Mouse (Mus musculus) midbrain, embryonic 14.5 days (tissue): Measurements from ENCODE around the gene Zfp949. TPM values are rescaled to one million over a fixed set of nuclear protein-coding genes. Genes with fewer than 3 reads are reported as not detected.
"Not testable (repeated sequence)": the region's sequence is repeated elsewhere in the genome, so short reads cannot be mapped to it uniquely, and the experiment has no call there.

Experiments used
- ATAC-seq: fragments of 200-750 bp; cut with Nextera tagmentation; 2 replicates; pipeline ENCODE4 v1.8.0; 2017; ENCODE audit warnings: moderate number of reproducible peaks, moderate library complexity; ENCODE audit not compliant: low FRiP score, low TSS enrichment
- DNase-seq: peaks from one replicate; pipeline ENCODE4 v3.0.0-alpha.2; 2015
- H3K27ac ChIP-seq: fragments of 300-500 bp; sonication (generic); replicated peaks from 2 replicates; pipeline ENCODE4 v1.5.1; 2014; ENCODE audit warnings: mild to moderate bottlenecking, low read depth, low read length, moderate library complexity
- H3K27me3 ChIP-seq: fragments of 300-500 bp; sonication (generic); 2 replicates; pipeline ENCODE4 v1.6.1; 2014; ENCODE audit warnings: low read length, control low read depth, mixed read lengths; ENCODE audit not compliant: control insufficient read depth, insufficient read depth
- H3K36me3 ChIP-seq: fragments of 300-500 bp; sonication (generic); 2 replicates; pipeline ENCODE4 v1.6.1; 2014; ENCODE audit warnings: low read length, control low read depth; ENCODE audit not compliant: control insufficient read depth, insufficient read depth
- H3K4me1 ChIP-seq: fragments of 300-500 bp; sonication (generic); 2 replicates; pipeline ENCODE4 v1.6.1; 2014; ENCODE audit warnings: mild to moderate bottlenecking, antibody characterized with exemption, low read length, control low read depth; ENCODE audit not compliant: control insufficient read depth, insufficient read depth
- H3K4me2 ChIP-seq: fragments of 300-500 bp; sonication (generic); 2 replicates; pipeline ENCODE4 v1.6.1; 2014; ENCODE audit warnings: mild to moderate bottlenecking, low read length, moderate library complexity
- H3K4me3 ChIP-seq: fragments of 300-500 bp; sonication (generic); replicated peaks from 2 replicates; pipeline ENCODE4 v1.5.1; 2014; ENCODE audit warnings: low read depth, low read length
- H3K9ac ChIP-seq: fragments of 300-500 bp; sonication (generic); replicated peaks from 2 replicates; pipeline ENCODE4 v1.6.1; 2014; ENCODE audit warnings: mild to moderate bottlenecking, low read length, moderate library complexity
- H3K9me3 ChIP-seq: fragments of 300-500 bp; sonication (generic); 2 replicates; pipeline ENCODE4 v1.6.1; 2016; ENCODE audit warnings: low read length, control low read depth, mixed read lengths; ENCODE audit not compliant: control insufficient read depth
- WGBS: fragments of 180-500 bp; shearing (Covaris S2); extraction: QIAGEN DNeasy Blood & Tissue Kit; methylation state at CpG from one replicate; pipeline ENCODE4 v1.1.7; 2014; 5-methylcytosine and 5-hydroxymethylcytosine counted together
- polyA plus RNA-seq: library from polyadenylated mRNA; unstranded; fragments of >200 nt; fragmentation: Nextera tagmentation; extraction: Ambion mirVana; gene quantifications from 2 replicates; pipeline ENCODE4 v1.2.1, GENCODE M21; 2014

The Zfp949 gene
- polyA plus RNA-seq, 1 experiment from 2014 or later, result 16.5 TPM

- H3K9ac ChIP-seq, result no peak overlapping the region
- H3K27me3 ChIP-seq, result no peaks in the 10 kb centered on the region
- H3K9me3 ChIP-seq, result no peaks in the 10 kb centered on the region
- no peak overlapping the region for H3K4me2 ChIP-seq
- no peak overlapping the region for H3K4me3 ChIP-seq
- ATAC-seq (no peak), DNase-seq (no peak)
- WGBS, result 97% methylated on average over 14 of the region's 14 CpGs
- H3K36me3 ChIP-seq, result peaks cover 29% of the 10 kb centered on the region
- H3K27ac ChIP-seq, result no peak overlapping the region
- peaks cover 27% of the 10 kb centered on the region for H3K4me1 ChIP-seq
These were observed 5.3 kb downstream of the Zfp949 start for GRCm38 (mm10) chr9:88553071-88553470.

- no peak overlapping the region for H3K9ac ChIP-seq
- no peaks in the 10 kb centered on the region for H3K27me3 ChIP-seq
- H3K27ac ChIP-seq, result no peak overlapping the region
- H3K9me3 ChIP-seq, result no peaks in the 10 kb centered on the region
- no peak overlapping the region for H3K4me3 ChIP-seq
- no peak for ATAC-seq
- no peak overlapping the region for H3K4me2 ChIP-seq
- peaks cover 43% of the 10 kb centered on the region for H3K36me3 ChIP-seq
- DNase-seq, result no peak
- no peaks in the 10 kb centered on the region for H3K4me1 ChIP-seq
- 89% methylated on average over 4 of the region's 4 CpGs for WGBS
These were observed 10.3 kb downstream of the Zfp949 start for GRCm38 (mm10) chr9:88558146-88558545.

- H3K4me3 ChIP-seq, H3K27me3 ChIP-seq, H3K27ac ChIP-seq, ATAC-seq, H3K4me2 ChIP-seq, H3K4me1 ChIP-seq, H3K9ac ChIP-seq, DNase-seq, H3K9me3 ChIP-seq: not testable (repeated sequence)
- H3K36me3 ChIP-seq, result peaks cover 44% of the 10 kb centered on the region
- 96% methylated on average over 2 of the region's 2 CpGs for WGBS
These were observed 13.7 kb downstream of the Zfp949 start for GRCm38 (mm10) chr9:88561476-88561875.

- not testable (repeated sequence) for H3K4me2 ChIP-seq, ATAC-seq, H3K9ac ChIP-seq, H3K27me3 ChIP-seq, H3K4me3 ChIP-seq, H3K27ac ChIP-seq, H3K4me1 ChIP-seq, DNase-seq
- 97% methylated on average over 3 of the region's 3 CpGs for WGBS
- peaks cover 47% of the 10 kb centered on the region for H3K36me3 ChIP-seq
- H3K9me3 ChIP-seq, result peaks cover 32% of the 10 kb centered on the region
These were observed 22.7 kb downstream of the Zfp949 start for GRCm38 (mm10) chr9:88570471-88570870.

GRCm38 (mm10) chr9:88580591-88580990, 32.8 kb downstream of the Zfp949 start, which contains the start of gene Trim43a:
Trim43a (plus strand) TSS chr9:88580891.
- not testable (repeated sequence) for H3K9ac ChIP-seq, DNase-seq, H3K9me3 ChIP-seq, H3K4me3 ChIP-seq, H3K36me3 ChIP-seq, H3K27ac ChIP-seq, H3K27me3 ChIP-seq, ATAC-seq, H3K4me2 ChIP-seq, H3K4me1 ChIP-seq
- 78% methylated on average over 2 of the region's 2 CpGs for WGBS

GRCm38 (mm10) chr9:88593708-88594107, 45.9 kb downstream of the Zfp949 start:
- H3K4me2 ChIP-seq, DNase-seq, H3K27me3 ChIP-seq, H3K36me3 ChIP-seq, H3K9ac ChIP-seq, H3K9me3 ChIP-seq, H3K27ac ChIP-seq, ATAC-seq, H3K4me3 ChIP-seq, H3K4me1 ChIP-seq: not testable (repeated sequence)
- 90% methylated on average over 6 of the region's 6 CpGs for WGBS

- H3K27ac ChIP-seq, H3K36me3 ChIP-seq, H3K9me3 ChIP-seq, H3K4me1 ChIP-seq, H3K9ac ChIP-seq, H3K27me3 ChIP-seq: not testable (repeated sequence)
- WGBS, result under 1% methylated on average over 46 of the region's 50 CpGs
- peak overlapping the region; percentile 34 for H3K4me3 ChIP-seq
- peak; percentile 94 for DNase-seq
- ATAC-seq, result peak; percentile 99
- peak overlapping the region; percentile 52 for H3K4me2 ChIP-seq
These were observed 51.7 kb downstream of the Zfp949 start for GRCm38 (mm10) chr9:88599206-88600162.
